Mouse (Mus musculus) CD4-positive helper T cell, adult 2 months (primary cell): ENCODE measurements at regions not wholly inside any gene's neighbourhood (a gene's known extent, or its start where the extent isn't known, plus 50 kb on each side); places are given as distances from the start of the nearest gene placed in this dataset.
A peak's percentile ranks its signal among the peaks of the same experiment; 100 is the strongest.

Experiments used
- DNase-seq: peaks from one replicate; pipeline ENCODE4 v3.0.0-alpha.2; 2012; ENCODE audit warnings: low read depth, missing footprints, low spot score

DNA sequence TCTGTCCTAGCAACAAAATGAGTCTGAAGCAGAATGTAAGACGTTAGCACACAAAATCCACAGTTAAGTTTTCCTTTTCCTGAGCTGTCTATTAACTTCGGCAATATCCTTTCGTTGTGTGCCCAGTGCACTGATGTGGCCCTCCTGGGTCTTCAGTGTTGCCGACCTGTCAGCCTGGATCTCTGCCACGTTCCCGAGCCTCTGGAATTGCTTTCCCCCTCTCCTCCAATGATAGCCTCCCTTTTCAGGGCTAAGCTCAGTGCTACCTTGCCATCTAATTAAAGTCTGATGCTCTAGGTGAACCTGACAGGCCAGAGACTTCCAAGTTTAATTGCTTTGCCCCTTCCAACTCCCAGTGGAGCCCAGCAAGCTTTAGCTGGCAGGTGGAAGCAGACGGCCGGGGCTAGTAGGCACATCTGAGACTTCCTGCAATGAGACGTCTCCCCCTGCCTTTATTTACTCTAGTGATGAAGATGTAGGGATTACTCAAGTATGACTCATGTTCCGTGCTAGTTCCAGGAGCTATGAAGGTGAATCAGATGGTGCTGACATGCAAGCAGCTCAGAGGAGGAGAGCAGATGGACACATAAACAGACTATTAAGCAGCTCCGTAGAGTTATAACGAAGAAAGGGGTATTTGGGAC lies 894.3 kb upstream of the Car8 start:
- DNase-seq = no peak

DNA sequence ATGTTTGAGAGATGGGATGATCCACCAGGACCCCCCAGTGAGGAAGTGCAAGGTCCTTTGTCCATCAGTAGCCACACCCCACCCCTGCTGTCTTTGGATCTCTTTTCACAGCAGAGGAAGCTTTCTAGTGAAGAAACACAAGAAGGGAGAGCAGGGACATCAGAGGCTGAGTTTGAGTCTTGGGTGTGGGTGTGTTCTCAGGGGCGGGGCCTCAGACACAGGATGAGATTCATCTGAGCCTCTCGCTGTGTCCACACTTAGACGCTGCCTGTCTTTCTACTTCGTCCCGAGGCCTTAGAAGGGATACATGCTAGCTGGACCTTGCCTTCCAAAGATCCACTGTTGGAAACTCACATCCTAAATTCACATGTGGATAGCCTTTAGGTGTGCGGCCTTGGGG lies 893.5 kb upstream of the Car8 start:
- no peak for DNase-seq

DNA sequence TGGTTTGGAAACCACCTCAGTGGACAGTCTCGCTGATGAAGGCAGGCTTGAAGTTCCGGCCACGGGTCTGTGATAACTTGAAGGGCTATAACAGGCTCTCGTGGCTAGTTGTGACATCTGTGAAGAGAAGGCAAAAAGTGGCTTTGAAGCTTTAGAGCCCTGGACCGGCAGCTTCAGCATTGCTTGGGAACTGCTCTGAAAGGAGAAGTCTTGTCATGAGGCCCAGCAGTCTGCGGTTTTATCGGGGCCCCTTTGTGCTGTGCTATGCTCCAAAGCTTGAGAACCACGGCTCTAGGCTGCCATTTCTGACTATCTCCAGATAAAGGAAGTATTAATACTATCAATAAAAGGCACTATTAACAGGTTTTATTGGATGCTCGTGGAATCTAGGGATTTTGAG lies 892.8 kb upstream of the Car8 start:
- no peak for DNase-seq

DNA sequence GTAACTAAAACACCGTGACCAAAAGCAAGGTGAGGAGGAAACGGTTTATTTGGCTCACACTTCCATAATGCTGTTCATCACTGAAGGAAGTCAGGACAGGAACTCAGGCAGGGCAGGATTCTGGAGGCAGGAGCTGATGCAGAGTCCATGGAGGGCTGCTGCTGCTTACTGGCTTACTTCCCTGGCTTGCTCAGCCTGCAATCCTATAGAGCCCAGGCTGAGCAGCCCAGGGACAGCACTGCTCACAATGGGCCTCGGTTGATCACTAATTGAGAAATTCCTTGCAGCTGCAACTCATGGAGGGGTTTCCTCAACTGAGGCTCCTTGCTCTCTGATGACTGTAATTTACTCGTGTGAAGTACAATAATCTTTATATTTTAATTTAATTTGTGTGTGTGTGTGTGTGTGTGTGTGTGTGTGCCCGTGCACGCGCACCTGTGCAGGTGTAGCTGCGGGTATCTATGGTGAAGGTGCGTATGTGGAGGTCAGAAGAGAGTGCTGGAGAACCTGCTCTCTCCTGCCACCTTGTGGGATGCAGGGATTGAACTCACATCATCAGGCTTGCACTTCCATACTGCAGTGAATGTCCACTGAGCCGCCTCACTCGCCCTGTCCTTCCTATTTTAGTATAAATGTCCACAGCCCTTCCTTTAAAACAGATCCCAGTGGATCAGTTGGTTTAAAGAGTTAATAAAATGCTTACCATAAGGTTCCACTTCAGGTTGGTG lies 886.6 kb upstream of the Car8 start:
- no peak for DNase-seq

DNA sequence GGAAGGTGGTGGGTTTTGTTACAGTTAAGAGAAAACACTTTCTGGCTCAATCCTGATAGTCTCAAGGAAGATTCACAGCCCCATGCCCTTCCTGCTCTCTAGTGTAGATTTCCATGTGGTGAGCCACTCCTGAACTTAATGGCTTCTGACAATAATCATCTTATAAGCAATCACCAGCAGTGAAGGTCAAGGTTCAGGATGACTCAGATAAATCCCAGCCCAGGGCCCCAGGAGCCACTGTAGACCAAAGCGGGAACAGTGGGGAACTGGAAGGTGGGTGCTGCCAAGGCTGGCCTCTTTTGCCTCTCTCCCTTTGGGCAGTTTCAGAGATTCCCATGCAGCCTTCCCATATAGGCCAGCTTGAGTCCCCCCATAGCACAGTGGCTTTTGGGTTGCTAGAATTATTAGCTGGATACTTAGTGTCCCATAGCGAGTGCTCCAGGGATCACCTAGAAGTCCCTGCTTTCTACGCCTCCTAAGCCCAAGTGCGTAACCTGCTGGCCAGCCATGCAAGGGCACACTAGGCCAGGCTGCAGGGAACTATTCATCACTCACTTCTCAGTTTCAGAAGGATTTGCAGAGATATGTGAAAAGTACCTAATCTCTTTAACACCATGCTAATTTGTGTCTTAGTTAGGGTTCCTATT lies 885.9 kb upstream of the Car8 start:
- no peak for DNase-seq

DNA sequence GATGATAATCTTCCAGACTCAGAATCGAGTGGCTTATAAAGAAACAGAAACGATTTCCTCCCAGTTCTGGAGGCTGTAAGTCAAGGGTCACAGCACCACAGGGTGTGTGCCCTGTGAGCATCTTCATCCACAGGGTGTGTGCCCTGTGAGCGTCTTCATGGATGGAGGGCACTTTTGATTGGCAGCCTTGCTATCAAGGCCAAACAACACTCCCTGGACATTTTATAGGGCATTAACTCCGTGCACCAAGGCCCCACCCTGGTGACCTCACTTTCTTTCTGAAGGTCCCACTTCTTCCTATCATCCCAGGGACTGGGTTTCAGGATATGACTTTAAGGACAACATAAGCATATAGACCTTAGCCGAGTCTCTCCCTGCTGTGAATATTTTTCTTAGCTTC lies 885.3 kb upstream of the Car8 start:
- no peak for DNase-seq

DNA sequence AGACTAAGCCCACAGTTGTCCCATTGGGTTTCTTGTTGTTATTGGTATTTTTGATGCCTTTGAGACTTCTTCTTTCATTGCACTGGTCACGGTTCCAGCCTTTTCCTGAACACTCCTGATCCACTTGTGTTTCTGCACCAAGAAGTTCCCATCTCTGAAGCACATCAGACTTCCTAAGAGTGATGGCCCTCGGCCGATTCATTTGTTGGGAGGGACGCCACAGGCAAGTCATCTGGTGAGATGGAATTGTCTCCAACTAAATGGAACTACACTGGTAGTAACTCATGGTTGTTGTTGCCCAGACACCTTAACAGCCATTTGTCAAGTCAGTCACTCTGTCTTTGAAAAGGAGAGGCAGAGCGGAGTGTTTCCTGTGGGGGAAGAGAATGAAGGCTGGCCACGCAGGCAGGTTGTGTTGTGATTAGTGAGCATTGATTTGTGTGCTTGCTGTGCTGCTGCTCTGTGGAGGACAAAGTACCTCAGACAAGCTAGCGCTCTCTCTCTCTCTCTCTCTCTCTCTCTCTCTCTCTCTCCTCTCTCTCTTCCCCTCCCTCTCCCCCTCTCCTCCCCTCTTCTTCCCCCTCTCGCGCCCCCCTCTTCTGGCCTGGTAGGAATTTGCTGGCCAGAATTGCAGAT lies 884.7 kb upstream of the Car8 start:
- no peak for DNase-seq

DNA sequence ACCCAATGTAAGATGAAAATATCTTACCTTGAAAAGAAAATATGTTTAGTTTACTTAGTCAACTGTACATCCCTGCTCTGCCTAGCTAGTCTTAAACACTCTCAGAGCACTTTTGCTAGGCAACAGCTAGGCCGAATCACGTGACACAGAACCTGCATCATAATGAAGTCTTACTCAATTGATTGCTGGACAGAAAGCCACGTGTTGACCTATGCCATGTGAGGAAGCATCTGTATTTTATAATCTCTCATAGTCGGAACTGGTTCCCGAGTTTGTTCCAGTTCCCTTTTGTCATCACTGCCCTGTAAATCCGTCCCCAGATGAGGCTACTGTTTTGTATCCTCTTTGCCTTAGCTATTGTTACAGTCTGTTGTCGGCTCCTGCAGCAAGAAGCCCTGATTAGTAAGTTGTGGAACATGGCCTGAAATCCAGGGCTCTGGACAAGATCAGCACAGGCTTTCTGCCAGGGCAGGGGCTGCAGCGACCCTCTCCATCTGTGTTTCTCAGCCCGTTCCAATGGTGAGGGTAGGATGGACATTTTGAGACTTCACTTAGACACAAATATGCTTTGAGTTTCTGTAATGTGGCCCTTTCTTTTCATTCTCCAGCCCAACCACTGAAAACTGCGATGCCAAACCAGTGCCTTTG lies 883.9 kb upstream of the Car8 start:
- DNase-seq = no peak

DNA sequence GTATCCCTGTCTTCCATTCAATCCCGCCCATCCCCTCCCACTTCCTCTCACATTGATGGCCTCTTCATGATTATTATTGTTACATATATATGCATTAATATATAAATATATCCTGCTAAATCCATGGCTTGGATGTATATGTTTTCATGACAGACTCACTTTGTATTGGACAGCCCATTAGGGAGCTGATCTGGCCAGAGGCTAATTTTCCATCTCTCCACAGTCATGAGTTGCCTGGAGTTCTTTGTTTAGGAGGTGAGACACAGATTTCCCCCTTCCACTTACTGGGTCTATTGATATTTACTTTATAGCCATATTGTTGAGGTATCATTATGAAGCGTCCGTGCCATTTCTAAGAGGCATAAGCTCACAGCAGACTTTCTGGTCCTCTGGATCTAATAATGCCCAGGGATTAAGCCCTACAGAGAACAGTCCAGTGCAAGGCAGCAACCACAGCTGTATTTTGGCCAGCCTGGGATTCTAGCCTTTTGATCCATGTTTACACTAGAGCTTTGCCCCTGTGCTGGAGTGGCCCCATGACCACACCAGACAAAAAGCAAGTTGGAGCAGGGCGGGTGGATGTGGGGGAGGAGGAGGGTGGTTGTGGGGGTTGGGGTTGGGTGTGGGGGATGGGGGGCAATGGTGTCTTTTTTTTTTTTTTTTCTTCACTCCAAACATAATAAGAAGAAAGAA lies 878.3 kb upstream of the Car8 start:
- no peak for DNase-seq

DNA sequence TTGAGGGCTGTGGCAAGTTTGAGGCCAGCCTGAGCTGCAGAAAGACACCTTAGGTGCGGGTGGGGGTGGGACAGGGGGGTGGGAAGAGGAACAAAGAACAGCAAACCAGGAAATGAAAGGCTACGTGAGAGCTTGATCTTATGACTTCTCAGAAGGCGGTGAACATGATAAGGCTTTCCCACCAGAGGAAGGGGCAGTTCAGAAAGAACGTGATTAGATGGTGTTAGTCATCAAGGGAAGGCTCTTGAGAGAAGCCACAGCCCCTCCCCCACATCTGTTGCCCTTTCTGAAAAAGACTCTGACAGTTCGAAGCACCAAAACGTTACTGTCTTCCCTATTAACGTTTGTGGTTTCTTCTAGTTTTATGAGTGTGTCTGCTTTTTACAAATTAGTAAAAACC lies 877.0 kb upstream of the Car8 start:
- peak; percentile 45 for DNase-seq

DNA sequence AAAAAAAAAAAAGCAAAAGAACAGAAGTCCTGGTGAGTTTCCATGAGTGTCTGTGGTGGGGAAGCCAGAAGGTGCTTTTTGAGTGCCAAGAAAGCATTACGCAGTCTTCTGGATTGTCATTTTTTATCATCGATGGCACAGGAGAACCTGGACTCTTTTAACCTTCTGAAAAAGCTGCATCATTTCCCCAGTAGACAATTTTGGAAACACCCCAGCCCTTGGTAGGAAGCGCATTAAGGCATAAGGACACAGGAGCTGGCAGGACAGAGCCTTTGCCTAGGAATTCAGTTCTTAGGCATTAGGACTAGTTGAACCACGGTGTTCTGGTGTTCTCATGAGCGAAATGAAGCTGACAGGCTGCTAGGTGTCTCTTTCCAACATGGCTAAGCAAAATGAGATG lies 875.1 kb upstream of the Car8 start:
- DNase-seq = no peak

DNA sequence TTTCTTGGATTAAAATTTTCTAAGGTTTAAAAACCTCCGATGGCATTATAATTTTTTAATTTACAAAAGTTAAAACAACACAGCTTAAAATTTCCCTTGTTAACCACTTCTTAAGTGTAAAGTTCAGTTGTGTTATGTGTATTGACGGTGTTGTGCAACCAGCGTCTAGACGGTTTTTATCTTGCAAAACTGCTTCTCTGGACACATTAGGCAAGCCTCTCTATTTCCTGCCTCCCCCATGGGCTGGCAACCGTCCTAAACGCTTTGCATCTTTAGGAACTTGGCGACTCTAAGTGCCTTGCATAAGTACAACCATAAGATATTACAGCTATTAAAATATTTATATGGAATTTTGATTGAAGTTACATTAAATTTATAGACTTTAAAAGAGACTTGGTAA lies 871.5 kb upstream of the Car8 start:
- no peak for DNase-seq

DNA sequence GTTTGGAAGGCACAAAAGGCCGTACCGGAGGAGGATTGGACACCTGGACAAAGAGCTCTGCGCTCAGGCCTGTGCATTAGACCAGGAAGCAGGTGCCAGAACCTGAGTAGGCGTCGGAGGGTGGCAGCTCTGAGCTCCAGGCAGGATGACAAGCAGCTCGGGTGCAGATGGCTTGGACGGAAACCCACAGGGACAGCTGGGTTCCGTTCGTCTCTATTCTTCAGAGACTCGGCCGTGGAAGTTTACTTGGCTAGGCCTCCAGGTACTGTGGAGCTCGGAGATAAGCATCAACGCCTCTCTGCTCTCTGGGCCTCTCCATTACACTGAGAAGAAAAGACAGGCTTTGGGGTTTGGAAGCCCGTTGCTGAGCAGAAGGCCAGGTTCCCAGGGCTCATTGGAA lies 868.5 kb upstream of the Car8 start:
- DNase-seq = no peak

DNA sequence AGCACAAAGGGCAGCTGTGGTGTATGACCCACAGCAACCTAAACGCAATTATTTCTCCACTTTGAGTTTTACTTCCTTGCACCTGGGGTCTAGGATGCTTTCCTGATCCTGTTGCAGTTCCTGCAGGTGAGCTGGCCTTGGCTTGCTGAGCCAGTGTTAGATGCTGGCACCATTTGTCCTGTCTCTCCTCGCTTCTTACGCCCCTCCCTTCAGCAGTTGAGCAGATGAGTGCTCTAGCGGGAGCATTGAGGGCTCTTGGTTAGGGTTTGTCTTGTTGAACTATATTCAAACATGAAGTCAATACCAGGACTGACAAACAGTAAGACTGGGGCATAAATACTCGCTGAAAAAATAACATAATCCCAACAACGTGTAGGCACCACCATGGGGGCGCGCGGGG lies 867.9 kb upstream of the Car8 start:
- DNase-seq = no peak

DNA sequence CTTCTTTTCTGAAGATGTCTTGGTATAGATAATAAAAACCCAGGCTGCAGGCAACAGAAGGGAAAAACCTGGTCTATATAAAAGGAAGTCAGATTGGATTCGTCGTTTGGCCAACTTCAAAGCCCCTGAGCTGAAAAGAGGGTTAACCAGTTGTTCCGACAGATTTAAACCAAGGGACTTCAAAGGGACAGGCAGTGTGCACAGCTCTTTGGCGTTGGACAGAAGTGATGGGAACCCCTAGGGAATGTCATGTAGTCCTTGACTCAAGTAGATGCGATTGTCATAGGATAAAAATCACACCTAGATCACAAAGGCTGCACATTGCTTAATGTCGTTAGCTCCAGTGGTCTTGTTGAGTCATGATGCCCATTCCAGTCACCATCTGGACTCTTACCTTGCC lies 865.8 kb upstream of the Car8 start:
- DNase-seq = no peak

DNA sequence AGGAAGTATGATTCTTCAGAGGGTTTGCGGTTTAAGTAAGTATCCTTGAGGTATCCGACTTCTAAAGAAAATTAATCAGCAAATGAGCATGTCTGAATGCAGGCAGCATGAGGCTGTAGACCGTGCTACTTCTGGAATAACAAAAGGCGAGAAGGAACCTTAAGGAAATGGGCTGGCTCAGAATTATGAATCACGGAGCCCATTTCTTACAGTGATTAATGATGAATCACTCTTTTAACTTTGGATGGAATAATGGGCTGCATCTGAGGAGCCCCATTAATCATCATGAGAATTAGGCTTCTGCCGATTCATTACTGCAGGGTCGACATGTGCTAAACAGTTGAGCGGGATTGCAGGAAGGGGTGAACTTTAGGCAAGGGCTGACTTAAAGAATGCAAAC lies 865.1 kb upstream of the Car8 start:
- no peak for DNase-seq

DNA sequence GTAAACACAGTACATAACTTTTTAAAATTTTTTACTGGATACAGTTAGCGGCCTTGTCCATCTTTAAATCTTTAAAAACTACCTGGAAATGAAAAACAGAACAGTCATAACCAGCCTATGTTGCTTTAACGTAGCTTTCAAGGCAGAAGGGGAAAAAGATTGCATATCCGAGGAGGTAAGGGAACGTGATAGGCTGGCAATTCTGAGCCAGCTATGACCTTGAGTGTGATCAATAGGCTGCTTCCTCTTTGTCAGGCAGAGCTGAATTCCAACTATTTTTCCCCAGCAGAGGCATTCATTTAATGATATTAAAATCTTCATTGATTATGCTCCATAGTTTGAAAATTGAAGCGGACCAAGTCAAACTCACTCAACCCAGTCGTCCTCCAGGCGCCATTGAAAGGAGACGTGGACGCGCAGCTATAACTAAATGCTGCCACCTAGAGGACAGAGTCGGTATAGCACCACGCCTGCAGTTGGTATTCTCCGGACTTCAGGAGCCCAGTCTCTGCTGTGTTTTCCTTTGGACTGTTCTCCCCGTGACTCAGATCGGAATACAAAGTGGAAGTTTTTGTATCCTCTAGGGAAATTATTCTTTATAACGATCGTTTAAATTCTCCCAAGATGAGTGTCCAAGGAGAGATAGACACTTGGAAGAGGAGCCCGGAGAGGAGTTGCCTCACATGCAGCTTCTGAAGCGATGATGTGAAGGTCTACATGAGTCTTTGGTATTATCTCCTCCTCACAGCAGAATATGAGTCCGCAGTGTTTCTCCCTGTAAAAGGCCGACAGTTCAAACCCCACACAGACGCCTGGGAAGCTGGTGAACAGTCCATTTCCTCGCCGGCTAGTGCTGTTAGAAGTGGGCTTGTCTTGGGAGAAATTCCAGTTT lies 858.2 kb upstream of the Car8 start:
- peak; percentile 73 for DNase-seq

DNA sequence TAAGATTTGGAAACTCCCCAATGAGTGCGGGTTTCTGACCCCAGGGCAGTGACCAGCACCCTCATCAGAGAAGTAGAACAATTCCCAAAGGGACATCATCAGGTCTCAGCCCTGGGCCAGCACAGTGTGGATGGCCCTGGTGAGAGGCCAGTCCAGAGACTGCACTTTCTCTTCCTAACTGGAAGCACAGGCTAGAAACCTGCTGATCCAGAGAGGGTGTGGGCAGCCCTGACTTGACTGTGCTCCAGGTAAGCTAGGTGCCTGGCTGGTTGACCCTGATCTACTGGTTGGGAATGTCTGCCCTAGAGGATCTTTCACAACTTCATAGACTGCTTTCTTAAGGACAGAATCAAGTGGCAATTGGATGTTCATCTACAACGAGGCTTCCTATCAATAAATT lies 857.4 kb upstream of the Car8 start:
- DNase-seq = no peak

DNA sequence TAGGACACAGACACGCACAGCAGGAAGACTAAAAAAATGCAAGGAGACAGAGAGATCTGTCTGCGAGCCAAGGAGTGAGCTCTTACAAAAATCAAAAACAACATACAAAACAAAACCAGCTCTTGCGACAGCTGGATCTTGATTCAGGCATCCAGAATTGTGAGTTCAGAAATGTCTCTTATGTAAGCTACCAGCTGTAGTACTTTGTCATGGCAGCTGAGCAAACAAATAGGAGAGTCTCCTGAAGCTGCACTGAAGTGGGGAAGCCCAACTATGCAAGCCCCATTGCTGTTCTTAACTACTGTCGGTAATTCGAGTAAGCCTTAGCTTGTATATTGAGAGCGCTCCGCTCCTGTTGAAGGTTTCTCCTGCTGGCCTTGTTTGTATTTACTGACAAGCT lies 856.8 kb upstream of the Car8 start:
- DNase-seq = no peak

DNA sequence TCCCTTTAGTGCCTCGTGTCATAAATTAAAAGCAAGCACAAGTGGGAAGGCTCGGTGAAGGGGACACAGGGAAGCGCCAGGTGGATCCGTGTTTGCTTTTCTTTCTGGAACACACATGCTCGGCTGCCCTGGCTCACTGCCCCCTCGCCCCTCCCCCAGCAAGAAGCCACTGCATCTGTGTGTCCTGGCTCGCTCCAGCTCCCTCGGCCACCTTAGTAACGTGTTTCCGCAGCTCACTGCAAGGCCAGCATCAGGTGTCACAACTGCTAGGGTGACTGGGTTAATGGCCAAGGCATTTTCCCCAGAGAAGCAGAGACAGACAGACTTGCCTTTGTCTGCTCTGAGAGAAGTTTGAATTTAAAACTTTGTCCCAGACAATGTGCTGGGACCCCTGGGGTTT lies 855.7 kb upstream of the Car8 start:
- no peak for DNase-seq

DNA sequence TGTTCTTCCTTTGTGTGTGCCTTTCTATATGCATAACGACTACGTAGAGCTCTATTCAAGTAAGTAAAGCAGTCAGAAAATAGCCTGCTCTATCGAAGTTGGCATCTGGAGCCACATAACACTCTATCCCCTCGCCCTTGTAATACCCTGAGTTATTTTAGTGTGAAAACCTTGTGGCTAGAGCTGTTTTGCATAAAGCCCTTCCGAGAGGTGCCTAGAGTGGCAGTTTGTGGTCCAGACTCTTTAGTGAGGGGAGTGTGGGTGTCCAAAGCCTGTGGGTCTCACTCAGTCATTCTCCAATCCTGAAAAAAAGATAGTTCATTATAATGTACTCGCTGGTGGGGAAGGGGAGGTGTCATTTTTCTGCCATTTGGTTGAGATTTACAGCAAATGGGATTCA lies 855.2 kb upstream of the Car8 start:
- DNase-seq = no peak
